Mouse (Mus musculus) intestine, postnatal 0 days (tissue): Measurements from ENCODE around the gene F12. TPM values are rescaled to one million over a fixed set of nuclear protein-coding genes. Genes with fewer than 3 reads are reported as not detected.

ENCODE experiments used
- ATAC-seq: fragments of 200-750 bp; cut with Nextera tagmentation; 2 replicates; pipeline ENCODE4 v1.8.0; 2017; ENCODE audit warnings: mild to moderate bottlenecking, moderate TSS enrichment, moderate library complexity
- H3K27ac ChIP-seq: fragments of 300-500 bp; sonication (generic); 2 replicates; pipeline ENCODE4 v1.5.1; 2014; ENCODE audit warnings: mild to moderate bottlenecking, low read depth, low read length, moderate library complexity
- H3K27me3 ChIP-seq: fragments of 300-500 bp; sonication (generic); replicated peaks from 2 replicates; pipeline ENCODE4 v1.6.1; 2014; ENCODE audit warnings: low read length, mixed read lengths; ENCODE audit not compliant: control insufficient read depth, insufficient read depth
- H3K36me3 ChIP-seq: fragments of 300-500 bp; sonication (generic); 2 replicates; pipeline ENCODE4 v1.6.1; 2014; ENCODE audit warnings: mild to moderate bottlenecking, moderate library complexity; ENCODE audit not compliant: control insufficient read depth, insufficient read depth
- H3K4me1 ChIP-seq: fragments of 300-500 bp; sonication (generic); replicated peaks from 2 replicates; pipeline ENCODE4 v1.6.1; 2014; ENCODE audit warnings: antibody characterized with exemption, low read length, mixed read lengths; ENCODE audit not compliant: control insufficient read depth, insufficient read depth
- H3K4me2 ChIP-seq: fragments of 300-500 bp; sonication (generic); replicated peaks from 2 replicates; pipeline ENCODE4 v1.6.1; 2014; ENCODE audit warnings: low read depth, mild to moderate bottlenecking, moderate library complexity
- H3K4me3 ChIP-seq: fragments of 300-500 bp; sonication (generic); 2 replicates; pipeline ENCODE4 v1.5.1; 2014; ENCODE audit warnings: low read depth, low read length
- H3K9ac ChIP-seq: fragments of 300-500 bp; sonication (generic); 2 replicates; pipeline ENCODE4 v1.6.1; 2014; ENCODE audit warnings: mild to moderate bottlenecking, low read depth, low read length
- H3K9me3 ChIP-seq: fragments of 300-500 bp; sonication (generic); 2 replicates; pipeline ENCODE4 v1.6.1; 2016; ENCODE audit warnings: mixed run types; ENCODE audit not compliant: control insufficient read depth
- CTCF ChIP-seq: sonication (generic); IDR thresholded peaks from 2 replicates; pipeline ENCODE4 v1.5.1; 2016; ENCODE audit warnings: low read depth, mild to moderate bottlenecking, control low read depth, antibody characterized with exemption, moderate library complexity
- WGBS: fragments of 180-500 bp; shearing (Covaris S2); extraction: QIAGEN DNeasy Blood & Tissue Kit; methylation state at CpG from one replicate; pipeline ENCODE4 v1.1.7; 2014; 5-methylcytosine and 5-hydroxymethylcytosine counted together
- polyA plus RNA-seq: library from polyadenylated mRNA; unstranded; fragments of >200 nt; fragmentation: Nextera tagmentation; extraction: Ambion mirVana; gene quantifications from 2 replicates; pipeline ENCODE4 v1.2.1, GENCODE M21; 2015

Gene F12
- polyA plus RNA-seq, 1 experiment from 2014 or later = 1.2 TPM

DNA sequence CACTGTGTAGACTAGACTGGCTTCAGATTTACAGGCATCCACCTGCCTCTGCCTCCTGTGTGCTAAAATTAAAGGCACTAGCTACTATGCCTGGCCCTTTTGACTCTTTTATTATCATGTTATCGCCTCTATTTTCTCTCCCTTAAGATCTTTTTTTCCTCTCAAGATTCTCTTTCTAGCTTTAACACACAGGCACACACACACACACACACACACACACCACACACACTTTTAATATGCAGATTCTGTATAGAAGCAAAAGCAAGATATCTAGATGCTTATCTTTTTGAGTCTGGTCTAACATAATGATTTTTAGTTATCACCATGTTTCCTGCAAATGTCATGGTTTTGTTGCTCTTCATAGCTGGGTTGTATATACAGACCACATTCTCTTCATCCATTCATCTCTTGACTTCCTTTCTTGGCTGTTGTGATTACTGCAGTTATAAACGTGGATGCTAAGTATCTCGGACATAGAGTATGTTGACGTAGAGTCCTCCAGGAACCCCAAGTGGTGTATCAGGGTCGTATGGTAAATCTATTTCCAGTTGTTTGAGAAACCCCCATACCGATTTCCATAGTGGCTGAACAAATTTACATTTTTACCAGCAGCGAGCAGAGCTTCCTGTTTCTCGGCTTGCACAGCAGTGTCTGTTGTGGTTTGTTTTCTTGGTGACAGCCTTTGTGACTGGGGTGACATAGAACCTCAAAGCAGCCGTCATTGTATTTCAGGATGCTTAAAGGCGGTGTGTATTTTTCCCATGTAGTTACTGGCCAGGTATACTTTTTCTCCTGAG is 5.5 kb upstream of the F12 start:
- H3K27ac ChIP-seq = no peak overlapping the region
- no peak for TF ChIP-seq CTCF
- no peak for ATAC-seq

DNA sequence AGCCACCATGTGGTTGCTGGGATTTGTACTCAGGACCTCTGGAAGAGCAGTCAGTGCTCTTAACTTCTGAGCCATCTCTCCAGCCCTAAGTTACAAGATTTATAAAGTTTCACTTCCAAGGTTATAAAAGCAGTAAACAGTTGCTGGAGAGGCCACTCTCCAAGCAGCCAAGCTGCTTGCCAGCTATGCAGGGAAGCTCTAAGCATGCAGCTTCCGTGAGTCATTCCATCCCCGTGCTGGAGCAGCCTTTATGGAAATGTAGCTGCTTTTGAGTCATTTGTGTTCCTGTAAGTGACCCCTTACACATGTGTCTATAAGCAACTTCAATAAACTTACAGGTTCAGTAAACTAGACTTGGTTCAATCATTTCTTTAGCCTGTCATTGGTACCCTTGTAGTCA is 4.0 kb upstream of the F12 start:
- no peak overlapping the region for H3K27ac ChIP-seq
- no peak for TF ChIP-seq CTCF
- no peaks in the 10 kb centered on the region for H3K36me3 ChIP-seq
- WGBS = 84% methylated on average over 2 of the region's 2 CpGs
- H3K4me1 ChIP-seq = no peaks in the 10 kb centered on the region
- H3K4me3 ChIP-seq = no peak overlapping the region
- no peak overlapping the region for H3K4me2 ChIP-seq
- H3K27me3 ChIP-seq = no peaks in the 10 kb centered on the region
- H3K9me3 ChIP-seq = no peaks in the 10 kb centered on the region
- ATAC-seq = no peak
- H3K9ac ChIP-seq = no peak overlapping the region

More for the DNA sequence above, 5.5 kb upstream of the F12 start:
- Histone ChIP-seq H3K4me1 (no peaks in the 10 kb centered on the region), H3K4me2 (no peak overlapping the region), H3K27me3 (no peaks in the 10 kb centered on the region), H3K36me3 (no peaks in the 10 kb centered on the region), H3K9ac (no peak overlapping the region), H3K9me3 (no peaks in the 10 kb centered on the region), H3K4me3 (no peak overlapping the region)
- 62% methylated on average over 10 of the region's 10 CpGs for WGBS

DNA sequence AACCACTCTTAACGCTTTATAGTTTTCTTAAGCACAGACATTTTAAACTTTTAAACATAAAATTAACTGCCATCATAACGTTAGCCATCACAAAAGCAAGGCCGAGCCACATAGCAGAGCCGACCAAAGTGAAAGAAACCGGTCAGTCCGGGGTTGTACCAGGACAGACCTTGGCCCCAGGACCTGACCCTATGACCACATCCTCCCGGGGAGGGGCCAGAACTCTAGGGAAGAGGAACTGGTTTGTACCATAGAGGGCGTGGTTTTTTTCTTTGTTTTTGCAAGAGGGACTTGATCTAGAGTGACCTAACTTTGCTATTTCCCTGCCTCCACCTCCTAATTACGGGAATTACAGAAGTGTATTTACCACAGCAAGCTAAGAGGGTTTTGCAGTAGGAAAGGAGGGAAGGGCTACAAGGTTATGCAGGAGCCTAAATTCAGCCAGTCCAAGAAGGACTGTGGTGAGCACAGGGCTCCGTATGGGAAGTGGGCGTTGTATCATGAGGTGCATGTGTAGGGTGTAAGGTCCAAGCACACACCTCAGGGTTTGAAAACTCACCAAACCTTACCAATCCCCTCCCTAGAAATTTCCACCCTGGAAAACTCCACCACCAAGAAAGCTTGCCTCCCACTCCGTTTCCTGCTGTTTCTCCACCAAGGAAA is 2.8 kb upstream of the F12 start:
- no peaks in the 10 kb centered on the region for H3K27me3 ChIP-seq
- H3K27ac ChIP-seq = no peak overlapping the region
- TF ChIP-seq CTCF = no peak
- peak; percentile 61 for ATAC-seq
- no peak overlapping the region for H3K4me3 ChIP-seq
- no peak overlapping the region for H3K4me2 ChIP-seq
- no peaks in the 10 kb centered on the region for H3K36me3 ChIP-seq
- no peaks in the 10 kb centered on the region for H3K9me3 ChIP-seq
- no peaks in the 10 kb centered on the region for H3K4me1 ChIP-seq
- H3K9ac ChIP-seq = no peak overlapping the region
- WGBS = 52% methylated on average over 12 of the region's 12 CpGs

GRCm38 (mm10) chr13:55420933-55421800 is 5.4 kb downstream of the F12 start:
- peak; percentile 29; the same call in 1 of the 2 replicates for ATAC-seq
- TF ChIP-seq CTCF = peak; percentile 92
- no peaks in the 10 kb centered on the region for H3K9me3 ChIP-seq
- H3K9ac ChIP-seq = no peak overlapping the region
- no peak overlapping the region for H3K27ac ChIP-seq
- 12% methylated on average over 35 of the region's 35 CpGs for WGBS
- no peaks in the 10 kb centered on the region for H3K4me1 ChIP-seq
- peaks cover 42% of the 10 kb centered on the region for H3K27me3 ChIP-seq
- peak overlapping the region; percentile 16 for H3K4me3 ChIP-seq
- H3K36me3 ChIP-seq = no peaks in the 10 kb centered on the region
- peak overlapping the region; percentile 53 for H3K4me2 ChIP-seq

DNA sequence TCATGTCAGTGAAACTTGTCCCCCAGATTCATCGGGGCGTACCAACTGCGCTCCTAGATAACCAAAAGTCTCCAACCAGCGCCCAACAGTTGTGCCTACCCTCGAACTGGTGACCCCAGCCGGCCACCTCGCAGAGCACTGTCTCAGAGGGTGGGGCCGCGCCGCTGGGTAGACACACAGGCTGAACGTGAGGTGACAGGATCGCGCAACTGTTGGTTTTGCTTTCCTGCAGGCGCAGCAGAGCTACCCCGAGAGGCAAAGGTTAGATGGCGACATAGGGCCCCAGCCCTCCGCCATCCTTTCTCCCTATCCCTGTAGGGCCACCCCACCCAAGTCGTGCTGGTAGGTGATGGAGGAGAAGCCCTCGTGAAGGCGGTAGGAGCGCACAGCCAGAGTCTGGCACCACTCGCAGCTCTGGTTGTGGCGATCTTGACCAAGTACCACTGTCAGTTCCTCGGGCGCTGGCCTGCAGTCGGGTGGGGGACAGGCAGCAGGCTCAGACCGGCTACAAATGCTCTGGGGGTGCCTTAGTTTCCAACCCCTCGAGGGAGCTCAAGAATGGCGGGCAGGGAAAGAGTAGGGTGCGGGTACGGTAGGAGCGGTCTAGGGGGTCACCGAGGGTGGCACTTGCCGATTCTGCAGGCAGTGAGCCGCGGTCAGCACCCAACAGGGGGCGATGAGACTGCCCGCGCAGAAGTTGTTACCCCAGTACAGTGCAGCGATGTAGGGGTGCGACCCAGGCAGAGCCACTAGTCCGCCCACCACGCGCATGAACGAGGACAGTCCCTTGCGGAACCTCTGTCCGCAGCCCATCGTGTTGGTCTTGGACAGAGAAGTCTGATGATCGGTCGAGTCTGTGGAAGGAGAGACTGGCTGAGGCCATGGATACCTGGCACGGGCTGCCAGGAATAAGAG is 6.3 kb downstream of the F12 start:
- peaks cover 42% of the 10 kb centered on the region for H3K27me3 ChIP-seq
- H3K9ac ChIP-seq = no peak overlapping the region
- WGBS = 29% methylated on average over 51 of the region's 51 CpGs
- no peaks in the 10 kb centered on the region for H3K9me3 ChIP-seq
- peak overlapping the region; percentile 53 for H3K4me2 ChIP-seq
- H3K4me3 ChIP-seq = peak overlapping the region; percentile 16; the same call in 1 of the 2 replicates
- no peak overlapping the region for H3K27ac ChIP-seq
- no peaks in the 10 kb centered on the region for H3K4me1 ChIP-seq
- no peak; the same call in 1 of the 2 replicates for ATAC-seq
- H3K36me3 ChIP-seq = no peaks in the 10 kb centered on the region
- peak; percentile 25 for TF ChIP-seq CTCF
